Mouse (Mus musculus) ES-CJ7 (cell line): ENCODE measurements around the gene Fam111a.
"Not testable (repeated sequence)": the region's sequence is repeated elsewhere in the genome, so short reads cannot be mapped to it uniquely, and the experiment has no call there.

Experiments
- DNase-seq: peaks from one replicate; pipeline ENCODE4 v3.0.0; 2011; ENCODE audit warnings: low read depth, low spot score

Gene Fam111a

GRCm38 (mm10) chr19:12545440-12545839 lies at the start of gene Fam111a:
Fam111a (plus strand) TSS chr19:12545740.
- not testable (repeated sequence) for DNase-seq

- no peak for DNase-seq
These were observed 49.3 kb upstream of the Fam111a start for GRCm38 (mm10) chr19:12496241-12496640.

- no peak for DNase-seq
These were observed 47.6 kb upstream of the Fam111a start for GRCm38 (mm10) chr19:12497909-12498308.

GRCm38 (mm10) chr19:12498321-12498720 lies 47.2 kb upstream of the Fam111a start:
- DNase-seq = no peak

- DNase-seq = no peak
These were observed 46.6 kb upstream of the Fam111a start for GRCm38 (mm10) chr19:12498941-12499340.

GRCm38 (mm10) chr19:12499485-12499884 lies 46.1 kb upstream of the Fam111a start:
- DNase-seq = no peak

GRCm38 (mm10) chr19:12500124-12500523 lies 45.4 kb upstream of the Fam111a start:
- DNase-seq = no peak

- peak; percentile 9 for DNase-seq
These were observed 44.6 kb upstream of the Fam111a start for GRCm38 (mm10) chr19:12500881-12501311.

GRCm38 (mm10) chr19:12501370-12502347 lies 43.9 kb upstream of the Fam111a start, which contains the start of gene Dtx4:
Dtx4 (minus strand) TSS chr19:12501454.
- peak; percentile 95 for DNase-seq

- no peak for DNase-seq
These were observed 42.8 kb upstream of the Fam111a start for GRCm38 (mm10) chr19:12502756-12503155.

GRCm38 (mm10) chr19:12514621-12515020 lies 30.9 kb upstream of the Fam111a start:
- DNase-seq = no peak

- DNase-seq = peak; percentile 79
These were observed 27.6 kb upstream of the Fam111a start for GRCm38 (mm10) chr19:12517671-12518540.

- DNase-seq = no peak
These were observed 27.0 kb upstream of the Fam111a start for GRCm38 (mm10) chr19:12518541-12518890.

GRCm38 (mm10) chr19:12523377-12523776 lies 22.2 kb upstream of the Fam111a start:
- DNase-seq = no peak

- DNase-seq = no peak
These were observed 8.4 kb upstream of the Fam111a start for GRCm38 (mm10) chr19:12537168-12537567.

- no peak for DNase-seq
These were observed 5.6 kb upstream of the Fam111a start for GRCm38 (mm10) chr19:12539975-12540374.

- no peak for DNase-seq
These were observed 4.8 kb upstream of the Fam111a start for GRCm38 (mm10) chr19:12540727-12541126.

- no peak for DNase-seq
These were observed 3.9 kb upstream of the Fam111a start for GRCm38 (mm10) chr19:12541644-12542043.

GRCm38 (mm10) chr19:12549166-12549565 lies 3.6 kb downstream of the Fam111a start:
- DNase-seq = peak; percentile 8

GRCm38 (mm10) chr19:12550005-12550942 lies 4.7 kb downstream of the Fam111a start:
- peak; percentile 34 for DNase-seq

GRCm38 (mm10) chr19:12556293-12556692 lies 10.8 kb downstream of the Fam111a start:
- no peak for DNase-seq
